Mouse (Mus musculus): ENCODE results near the gene Cers2.

Cers2 gene

DNA sequence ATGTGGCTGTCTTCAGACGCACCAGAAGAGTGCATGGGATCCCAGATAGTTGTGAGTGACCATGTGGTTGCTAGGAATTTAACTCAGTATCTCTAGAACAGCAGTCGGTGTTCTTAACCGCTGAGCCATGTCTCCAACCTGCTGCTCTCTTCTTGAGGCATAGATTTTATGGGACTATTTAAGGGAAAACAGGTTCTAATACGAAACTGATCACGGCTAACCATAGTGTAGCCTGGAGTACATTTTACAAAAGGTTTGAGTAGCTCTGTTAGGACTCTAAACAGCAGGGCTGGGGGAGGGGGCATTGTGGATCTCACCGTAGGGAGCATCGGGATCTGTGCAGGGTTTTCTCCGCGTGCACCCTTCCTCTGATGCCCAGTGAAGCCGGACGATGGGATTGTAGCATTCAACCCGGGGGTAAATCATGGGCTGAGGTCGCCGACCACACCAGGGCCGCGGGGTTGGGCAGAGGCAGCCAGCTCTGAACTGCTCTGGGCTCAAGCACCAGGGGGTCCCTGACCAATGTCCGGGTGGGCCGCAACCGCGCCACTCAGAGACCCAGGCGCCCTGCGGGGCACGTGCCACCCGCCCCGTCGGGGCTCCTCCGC is at the start of gene Cers2:
Gene Cers2, plus strand, starts transcription at position 306 of the 608 bp plus-strand sequence.
- no peak for DNase-seq

DNA sequence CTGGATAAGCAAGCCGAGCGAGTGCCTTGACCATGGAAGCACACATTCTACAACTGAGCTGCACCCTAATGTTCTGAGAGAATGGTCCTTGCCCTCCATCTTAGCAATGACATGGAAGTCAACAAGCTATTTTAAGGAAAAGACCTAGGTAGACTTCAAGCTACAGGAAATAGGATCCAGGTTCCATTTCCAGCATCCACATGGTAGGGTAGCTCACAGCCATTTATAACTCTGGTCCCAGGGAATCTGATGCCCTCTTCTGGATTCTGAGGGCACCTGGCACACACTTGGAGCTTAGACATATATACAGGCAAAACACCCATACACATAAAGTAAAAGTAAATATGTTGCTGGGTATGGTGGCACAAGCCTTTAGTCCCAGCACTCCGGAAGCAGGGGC is 48.5 kb upstream of the Cers2 start:
- no peak for DNase-seq

DNA sequence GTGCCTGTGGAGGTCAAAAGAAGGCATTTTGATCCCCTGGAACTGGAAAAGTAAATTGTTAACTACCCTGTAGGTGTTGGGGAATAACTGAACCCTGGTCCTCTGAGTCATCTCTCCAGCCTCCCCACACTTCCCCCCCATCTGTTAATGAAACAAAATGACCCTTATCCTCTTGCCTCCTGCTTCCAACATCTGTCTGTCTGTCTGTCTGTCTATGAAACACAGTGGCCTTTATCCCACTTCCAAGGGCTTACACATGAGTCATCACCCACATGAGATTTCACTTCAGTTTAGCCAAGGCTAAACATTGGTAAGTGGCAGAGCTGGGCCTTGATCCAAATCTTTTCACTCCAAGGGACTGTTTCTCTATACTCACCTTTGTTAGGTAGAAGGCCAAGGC is 46.7 kb upstream of the Cers2 start:
- no peak for DNase-seq

DNA sequence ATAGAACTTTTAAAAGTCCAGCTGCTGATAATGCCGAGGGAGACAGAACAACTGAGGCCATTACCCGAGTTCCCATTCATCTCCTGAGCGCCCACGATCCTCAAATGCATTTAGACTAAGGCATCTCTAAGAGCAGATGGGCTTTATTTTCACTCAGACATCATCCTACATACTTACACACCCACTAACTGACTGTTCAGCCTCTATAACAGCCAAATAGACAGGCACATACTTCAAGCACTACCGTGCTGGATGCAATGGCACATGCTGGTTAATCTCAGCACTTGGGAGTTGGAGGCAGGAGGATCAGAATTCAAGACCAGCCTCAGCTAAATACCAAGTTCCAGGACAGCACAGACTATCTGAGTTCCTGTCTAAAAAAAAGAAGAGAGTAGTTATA is 44.8 kb upstream of the Cers2 start:
- DNase-seq = no peak

DNA sequence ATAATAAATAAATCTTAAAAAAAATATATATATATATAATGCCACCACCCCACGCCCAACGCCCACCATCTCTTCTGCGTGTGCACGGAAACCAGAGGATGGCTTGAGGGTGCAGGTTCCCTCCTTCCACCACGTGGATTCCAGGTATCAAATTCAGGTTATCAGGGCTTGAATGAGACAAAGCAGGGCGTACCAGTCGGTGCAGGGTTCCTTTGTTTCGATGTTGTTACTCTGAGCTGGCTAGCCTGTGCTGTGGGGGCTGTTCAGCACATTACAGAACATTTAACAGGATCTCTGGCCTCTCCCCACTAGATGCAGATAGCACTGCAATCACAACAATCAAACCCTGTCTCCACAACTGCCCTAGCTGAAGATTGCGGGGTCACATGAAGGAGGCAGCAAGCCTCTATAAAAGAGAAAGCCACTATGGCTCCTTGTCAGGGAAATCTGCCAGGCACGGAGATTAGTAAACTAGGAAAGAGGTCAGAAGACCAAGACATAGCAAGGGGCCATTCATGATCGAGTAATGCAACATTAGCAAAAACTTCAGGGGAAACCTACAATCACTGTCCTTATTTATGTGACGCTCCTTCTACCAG is 43.7 kb upstream of the Cers2 start:
- no peak for DNase-seq

DNA sequence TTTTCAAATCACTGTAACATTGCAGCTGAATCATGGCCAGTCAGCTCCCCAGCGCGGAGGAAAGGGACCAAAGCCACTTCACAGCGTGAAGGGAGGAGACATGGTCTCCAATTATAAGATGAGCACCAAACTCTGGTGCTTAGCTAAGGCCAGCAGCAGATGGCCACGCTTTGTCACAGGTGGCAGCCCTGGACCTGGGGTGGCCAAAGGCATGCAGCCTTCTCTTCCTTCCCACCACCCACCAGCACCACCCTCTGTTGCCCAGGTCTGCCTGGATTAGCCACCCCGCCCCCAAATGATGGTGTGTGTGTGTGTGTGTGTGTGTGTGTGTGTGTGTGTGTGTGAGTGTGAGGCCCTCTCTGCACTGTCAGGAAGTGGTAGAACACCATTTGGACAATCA is 41.1 kb upstream of the Cers2 start:
- no peak for DNase-seq

DNA sequence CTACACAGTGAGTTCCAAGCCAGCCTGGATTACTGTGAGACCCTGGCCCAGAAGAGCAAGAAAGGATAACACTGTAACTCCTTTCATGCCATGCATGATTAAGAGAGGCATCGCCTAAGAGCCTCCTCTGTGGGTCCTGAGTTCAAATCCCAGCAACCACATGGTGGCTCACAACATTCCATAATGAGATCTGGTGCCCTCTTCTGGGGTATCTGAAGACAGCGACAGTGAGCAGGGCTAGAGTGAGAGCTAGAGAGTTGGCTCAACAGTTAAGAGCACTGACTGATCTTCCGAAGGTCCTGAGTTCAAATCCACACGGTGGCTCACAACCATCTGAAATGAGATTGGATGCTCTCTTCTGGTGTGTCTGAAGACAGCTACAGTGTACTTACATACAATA is 40.1 kb upstream of the Cers2 start:
- no peak for DNase-seq

DNA sequence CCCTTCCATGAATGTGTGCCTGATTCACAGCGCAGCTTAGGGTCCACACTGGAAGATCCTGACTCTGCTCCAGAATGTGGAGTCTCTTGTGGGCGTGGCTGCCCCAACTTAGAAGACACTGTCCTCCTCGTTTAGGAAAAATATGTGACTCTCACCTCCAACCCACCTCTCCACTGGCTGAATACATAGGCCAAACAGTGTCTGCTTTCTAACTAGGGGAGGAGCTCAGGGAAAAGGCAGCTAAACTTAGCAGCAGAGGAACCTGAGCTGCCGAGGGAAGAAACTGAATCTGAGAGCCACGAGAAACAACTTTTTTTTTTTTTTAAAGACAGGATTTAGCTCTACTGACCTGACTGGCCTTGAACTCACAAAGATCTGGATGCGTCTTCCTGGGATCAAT is 39.4 kb upstream of the Cers2 start:
- no peak for DNase-seq

DNA sequence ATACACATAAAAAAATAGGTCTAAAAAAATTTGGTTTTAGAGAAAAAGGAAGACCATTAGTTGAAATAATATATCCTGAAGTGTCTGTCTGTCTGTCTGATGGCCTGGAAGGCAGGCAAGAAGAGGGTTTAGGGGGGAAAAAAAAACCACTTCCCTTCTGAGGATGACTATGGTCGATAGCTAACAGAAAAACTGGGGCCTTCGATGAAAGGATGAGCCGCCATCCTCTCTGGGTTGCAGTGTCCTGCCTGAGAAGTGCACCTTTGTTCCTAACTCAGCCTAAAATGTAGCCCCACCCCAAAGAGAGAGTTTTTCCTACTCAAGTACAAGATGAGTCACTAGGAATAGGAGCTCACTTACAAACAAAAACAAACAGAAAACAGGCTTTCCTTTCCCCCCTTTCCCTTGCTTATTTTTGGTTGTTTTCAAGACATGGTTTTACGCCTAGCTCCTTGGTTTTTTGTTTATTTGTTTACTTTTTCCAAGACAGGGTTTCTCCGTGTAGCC is 38.1 kb upstream of the Cers2 start:
- DNase-seq = no peak

DNA sequence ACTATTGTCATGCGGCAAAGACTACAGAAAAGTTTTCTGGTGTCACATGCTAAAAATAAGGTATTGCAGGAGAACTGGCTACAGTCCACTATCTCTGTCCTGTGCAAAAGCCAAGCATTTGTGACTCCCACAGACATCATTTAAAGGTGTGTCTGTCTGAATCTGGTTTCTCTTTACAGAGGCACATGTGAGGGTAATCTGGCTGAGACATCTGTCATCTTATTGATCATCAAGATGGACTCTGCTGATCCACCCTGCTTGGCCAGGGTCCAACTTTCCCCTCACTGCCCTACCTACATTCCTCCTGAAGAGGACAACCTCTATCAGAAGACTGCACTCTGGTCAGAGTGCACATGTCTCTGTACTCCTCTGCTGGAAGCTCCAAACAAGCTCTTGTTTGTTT is 37.4 kb upstream of the Cers2 start:
- no peak for DNase-seq

DNA sequence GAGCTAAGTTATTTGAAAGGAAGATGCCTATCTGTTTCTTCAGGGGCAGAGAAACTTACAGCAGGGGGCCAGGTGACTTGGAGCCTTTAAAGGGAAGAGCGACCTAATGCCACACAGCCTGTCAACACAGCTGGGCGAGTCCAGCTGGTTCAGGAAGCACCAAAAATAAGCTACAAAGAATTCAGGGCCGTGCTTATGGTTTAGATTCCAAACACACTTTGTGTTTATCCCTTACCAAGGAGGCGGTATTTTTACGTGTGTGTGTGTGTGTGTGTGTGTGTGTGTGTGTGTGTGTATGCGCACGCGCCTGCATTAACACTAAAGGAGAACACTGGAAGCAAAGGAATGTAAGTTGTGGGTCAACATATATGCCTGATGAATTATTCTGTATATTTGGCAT is 33.8 kb upstream of the Cers2 start:
- DNase-seq = no peak

DNA sequence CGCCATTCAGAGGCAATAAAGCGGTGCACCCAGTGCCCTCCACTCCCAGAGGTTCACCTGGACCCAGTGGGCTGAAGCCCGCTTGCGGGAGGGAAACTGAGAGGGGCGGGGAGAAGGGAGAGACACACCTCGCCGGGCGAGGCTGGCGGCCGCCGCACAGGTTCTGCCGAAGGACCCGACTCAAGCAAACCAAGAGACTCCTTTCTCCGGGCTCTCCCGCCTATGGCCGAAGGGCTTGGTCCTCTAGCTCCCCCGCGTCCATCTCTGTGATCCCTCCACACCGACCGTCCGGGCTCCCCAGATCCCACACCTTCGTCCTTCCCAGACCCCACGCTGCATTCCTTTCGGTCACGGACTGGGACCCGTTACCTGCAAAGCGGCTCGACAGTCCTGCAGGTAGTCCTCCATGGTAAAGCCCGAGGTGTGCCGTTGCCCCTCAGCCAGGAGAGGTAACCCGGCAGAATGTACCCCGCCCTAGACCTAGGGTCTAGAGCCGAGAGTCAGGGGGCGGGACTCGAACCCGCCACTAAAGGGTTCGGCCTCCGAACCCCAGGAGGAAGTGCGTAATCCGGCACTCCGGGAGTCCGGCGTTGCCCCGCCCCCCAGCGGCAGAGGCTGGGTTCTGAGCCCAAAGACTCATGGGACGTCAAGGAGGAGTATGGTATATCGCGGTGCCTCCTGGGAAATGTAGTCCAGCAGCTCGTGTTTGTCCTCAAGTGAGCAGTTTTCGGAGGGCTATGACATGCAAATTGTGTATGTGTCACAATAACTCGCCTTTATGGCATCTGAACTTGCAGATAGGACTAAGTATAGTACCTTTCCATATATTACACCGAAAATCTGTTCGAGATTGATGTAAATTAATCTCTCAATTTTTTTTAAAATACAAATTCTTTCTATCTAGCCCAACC is 33.1 kb upstream of the Cers2 start, which contains the start of the genes Mindy1 and Prune1:
Gene Mindy1, plus strand, starts transcription at position 130 of the 911 bp plus-strand sequence.
Gene Prune1, minus strand, starts transcription at position 861 of the 911 bp plus-strand sequence.
- peak; percentile 100 for DNase-seq

DNA sequence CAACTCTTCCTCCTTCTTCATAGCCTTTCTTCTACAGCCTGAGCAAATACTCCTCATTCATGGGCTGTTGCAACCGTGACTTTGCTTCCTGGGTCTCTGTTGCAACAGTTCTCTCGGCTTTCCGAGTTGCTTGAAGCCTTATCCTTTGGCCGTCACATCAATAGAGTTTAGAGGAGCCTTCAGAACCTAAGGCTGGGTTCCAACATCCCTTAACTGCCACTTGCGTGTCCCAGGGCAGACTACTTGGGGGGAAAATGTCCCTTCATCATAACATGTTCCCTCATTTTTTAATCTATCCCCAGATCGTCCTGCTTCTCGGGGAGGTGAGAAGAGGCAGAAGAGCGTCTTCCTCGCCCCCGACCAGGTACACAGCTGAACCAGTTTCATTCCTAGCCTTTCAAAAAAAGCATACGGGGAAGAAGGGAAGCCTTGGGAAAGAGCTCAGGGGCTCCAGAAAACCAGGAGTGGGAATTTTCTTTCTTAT is 32.2 kb upstream of the Cers2 start:
- peak; percentile 66 for DNase-seq

DNA sequence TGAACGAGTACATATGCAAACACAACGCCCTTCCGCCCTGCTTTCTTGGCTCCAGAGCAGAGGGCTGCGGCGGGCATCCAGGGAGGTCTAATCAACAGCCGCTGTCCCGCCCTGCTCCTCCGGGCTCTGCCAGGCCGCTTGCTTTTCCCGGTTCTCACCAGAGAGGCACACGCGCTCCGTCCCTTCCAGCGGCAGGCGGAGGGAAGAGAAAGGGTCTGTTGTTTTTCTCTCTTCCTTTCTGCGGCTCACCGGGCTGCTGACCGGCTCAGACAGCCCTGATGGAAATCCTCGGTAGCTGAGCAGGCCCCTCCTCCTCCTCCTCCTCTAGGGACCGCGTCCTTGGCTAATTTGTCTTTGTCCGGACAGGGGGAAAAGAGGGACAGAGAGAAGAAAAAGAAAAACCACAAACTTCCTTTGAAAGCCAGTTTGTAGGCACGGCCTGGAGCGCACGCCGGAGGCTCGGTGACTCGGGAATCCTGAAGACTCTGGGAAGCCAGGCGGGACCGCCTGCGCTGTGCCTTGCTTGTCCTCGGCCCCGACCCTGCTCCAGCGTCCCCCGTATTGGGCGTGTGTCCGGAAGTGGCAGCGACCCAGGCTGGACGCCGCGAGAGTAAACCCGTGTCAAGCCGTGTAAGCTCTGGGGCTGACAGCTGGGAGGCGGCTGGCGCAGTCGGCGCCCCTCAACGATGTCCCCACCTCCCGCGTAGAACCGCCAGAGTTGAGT is 31.6 kb upstream of the Cers2 start:
- peak; percentile 63 for DNase-seq

DNA sequence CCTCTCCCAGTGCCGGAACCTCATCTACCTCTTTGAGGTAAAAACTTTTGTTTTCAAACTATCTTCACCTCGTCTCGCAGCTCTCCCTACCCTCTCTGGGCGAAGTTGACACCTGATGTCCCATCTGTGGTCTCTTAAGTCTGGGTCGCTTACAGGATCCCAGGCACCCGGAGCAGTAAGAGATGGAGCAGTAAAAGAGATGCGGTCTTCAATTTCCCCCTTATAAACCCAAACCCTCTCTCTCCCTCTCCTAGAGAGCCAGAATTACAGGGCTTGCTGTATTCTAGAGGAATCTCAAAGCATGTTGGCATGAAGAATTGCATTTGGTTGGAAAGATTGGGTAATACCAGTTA is 31.0 kb upstream of the Cers2 start:
- no peak for DNase-seq

DNA sequence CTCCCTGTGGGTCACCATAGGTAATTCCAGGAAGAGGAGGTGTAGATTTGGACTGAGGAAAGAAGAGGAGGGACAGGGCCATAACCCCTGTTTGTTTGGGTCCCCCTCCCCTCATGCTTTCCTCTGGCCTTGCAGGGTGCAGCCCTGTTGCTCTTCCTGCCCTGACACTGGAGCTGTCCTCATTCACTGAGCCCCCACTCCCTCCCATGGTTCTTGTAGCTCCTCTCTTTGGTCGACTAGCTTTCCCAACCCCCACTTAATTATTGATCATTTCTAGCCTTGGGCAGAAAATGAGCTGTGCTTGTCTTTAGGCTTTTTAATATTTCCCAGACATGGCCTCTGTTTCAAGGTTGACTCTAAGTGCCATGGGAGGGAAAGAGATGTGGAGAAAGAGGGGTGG is 30.5 kb upstream of the Cers2 start:
- no peak for DNase-seq

DNA sequence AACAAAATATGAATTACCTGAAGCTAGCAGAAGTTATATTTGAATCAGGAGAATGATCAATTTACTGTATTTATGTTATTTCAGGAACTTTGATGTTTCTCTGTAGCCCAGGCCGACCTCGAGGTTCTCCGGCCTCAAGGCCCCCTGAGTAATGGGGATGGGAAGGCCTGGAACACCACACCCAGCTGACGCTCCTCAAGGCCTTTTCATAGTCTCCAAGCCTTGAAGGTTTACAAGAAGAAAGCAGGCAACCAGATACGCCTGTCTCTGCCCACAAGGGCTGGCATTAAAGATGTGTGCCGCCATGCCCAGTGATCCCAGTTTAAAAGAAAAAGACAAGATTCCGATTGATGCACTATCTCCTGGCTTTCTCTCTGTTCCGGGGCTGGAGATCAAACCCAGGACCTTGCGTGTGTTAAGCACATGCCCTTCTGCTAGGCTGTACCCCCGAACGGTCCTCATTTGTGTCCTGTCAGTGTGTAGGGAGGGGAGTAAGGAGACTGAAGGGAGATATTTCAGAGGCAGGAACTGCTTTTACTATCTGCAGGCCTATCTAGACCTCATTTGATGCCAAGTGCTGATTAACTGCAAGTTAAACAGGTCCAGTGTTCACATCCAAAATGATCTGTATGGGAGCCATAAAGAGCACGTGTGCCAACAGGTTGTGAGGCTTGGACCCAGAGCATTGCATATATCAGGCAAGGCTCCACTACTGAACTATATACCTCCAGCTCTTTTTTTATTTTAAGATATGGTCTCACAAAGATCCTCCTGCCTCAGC is 29.9 kb upstream of the Cers2 start:
- DNase-seq = no peak

DNA sequence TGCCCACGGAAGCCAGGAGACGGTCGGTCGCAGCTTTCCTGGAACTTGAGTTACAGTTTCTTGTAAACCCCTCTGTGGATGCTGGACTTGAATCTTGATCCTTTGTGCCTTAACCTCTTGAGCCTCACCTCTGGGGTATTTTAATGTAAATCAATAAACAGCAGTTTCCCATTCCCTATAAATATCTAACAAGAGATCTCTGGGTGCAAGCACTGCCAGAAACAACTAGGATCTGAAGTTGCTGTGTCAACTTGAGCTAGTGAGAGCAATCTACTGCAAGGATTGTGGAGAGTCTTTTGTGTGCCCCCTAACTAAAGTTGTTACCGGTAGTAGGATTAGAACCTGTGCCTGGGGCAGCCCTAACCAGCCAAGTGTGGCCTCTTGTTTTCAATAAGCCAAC is 29.2 kb upstream of the Cers2 start:
- DNase-seq = no peak

DNA sequence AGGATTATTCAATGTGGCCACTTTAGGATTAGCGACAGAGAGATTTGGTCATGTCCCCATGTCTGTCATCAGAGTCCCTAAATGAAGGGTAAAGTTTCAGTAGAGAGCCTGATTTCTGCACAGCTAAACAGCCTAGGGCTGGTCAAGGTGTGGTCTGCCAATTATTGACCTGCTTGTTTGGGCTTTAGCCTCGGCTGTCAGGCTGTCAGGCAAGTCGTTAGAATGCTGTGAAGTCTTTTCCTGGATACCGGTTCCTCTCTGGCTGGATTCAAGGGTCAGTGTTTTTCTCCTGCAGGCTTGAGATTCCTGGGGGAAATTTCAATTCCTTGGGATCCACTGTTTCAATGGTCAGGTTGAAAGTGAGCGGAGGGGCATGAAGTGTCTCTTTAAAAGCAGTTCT is 28.6 kb upstream of the Cers2 start:
- DNase-seq = no peak

DNA sequence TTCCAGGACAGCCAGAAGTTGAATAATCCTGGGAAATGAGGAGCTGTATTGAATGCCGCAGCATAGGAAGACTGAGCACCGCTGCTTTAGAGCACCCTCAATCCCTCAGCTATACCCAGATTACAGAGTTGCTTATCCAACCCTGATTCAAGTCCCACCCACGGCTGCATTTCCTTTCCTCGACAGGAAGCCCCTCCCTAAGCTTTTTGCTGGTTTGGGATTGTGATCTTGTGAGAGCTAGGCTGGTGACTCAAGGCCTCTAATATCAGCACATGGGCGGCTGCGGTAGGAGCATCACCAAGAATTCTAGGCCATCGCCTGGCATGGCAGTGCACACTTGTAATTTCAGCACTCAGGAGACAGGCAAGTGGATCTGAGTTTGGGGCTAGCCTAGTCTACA is 28.1 kb upstream of the Cers2 start:
- DNase-seq = no peak

DNA sequence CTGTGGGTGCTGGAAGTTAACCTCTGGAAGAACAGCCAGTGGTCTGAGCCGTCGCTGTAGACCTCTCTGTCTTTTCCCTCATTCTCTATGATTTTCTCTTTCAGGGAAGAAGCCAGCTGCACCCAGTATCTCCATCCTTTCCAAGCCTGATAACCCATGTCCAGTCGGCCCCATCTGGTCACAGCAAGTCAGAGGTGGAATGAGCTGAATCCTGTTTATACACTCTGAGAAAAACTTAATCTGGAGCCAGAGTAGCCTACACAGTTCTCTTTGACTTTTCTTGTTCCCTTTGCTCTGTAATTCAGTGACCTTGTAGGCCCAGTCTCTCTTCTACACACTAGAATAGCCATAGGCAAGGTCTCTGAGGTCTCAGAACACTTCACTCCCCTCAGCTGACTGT is 27.1 kb upstream of the Cers2 start:
- DNase-seq = no peak

DNA sequence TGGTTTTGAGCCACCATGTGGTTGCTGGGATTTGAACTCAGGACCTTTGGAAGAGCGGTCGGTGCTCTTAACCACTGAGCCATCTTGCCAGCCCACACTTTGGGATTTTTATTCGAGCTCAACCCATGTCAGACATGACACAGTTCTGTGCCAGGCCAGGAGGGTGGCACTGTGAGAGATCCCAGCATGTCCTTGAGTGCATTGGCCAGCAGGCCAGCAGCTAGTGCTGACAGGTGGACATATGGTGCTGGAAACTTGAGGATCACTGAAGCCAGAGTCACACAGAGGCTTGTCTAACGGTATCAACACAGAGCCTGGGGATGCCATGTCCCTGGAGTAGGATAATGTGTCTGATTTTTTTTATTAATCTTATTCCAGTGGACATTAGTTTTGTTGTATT is 25.2 kb upstream of the Cers2 start:
- DNase-seq = no peak

All from thymus, postnatal 14 days (tissue).